Mouse (Mus musculus) spleen, adult 2 months (tissue): ENCODE results near the gene Ppp6r2.

Experiments
- CTCF ChIP-seq: fragments of 200-500 bp; IDR thresholded peaks from 2 replicates; pipeline ENCODE4 v1.5.1; 2011; ENCODE audit warnings: mild to moderate bottlenecking, inconsistent platforms; ENCODE audit not compliant: insufficient read depth, insufficient read length, insufficient replicate concordance; ENCODE audit errors: extremely low read depth
- POLR2A ChIP-seq: fragments of 200-500 bp; IDR thresholded peaks from 2 replicates; pipeline ENCODE4 v1.6.1; 2011; ENCODE audit warnings: low read depth, low read length, inconsistent platforms

DNA sequence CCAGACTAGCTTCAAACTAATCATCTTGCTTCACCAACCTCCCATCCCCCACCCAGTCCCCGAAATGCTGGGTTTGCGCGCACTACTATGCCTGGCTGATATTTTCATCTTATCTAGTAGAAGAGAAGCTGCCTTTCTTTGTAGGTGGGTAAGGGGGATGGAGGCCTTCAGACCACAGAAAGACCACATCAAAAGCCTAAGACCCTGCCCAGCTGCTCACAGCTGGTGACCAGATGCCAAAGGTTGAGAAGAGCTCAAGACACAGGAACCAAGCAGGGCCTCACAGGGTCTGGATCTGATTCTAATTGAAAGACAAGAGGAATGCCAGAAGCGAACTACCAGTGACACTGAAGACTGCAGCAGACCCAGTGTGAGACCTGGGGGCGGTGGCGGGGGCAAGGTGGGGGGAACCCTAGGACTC, 16.1 kb upstream of the Ppp6r2 start:
- TF ChIP-seq CTCF (no peak), POLR2A (no peak)
